Mouse (Mus musculus) CH12.LX (cell line): Measurements from ENCODE around the gene Rora. TPM values are rescaled to one million over a fixed set of nuclear protein-coding genes. Genes with fewer than 3 reads are reported as not detected.

Experiments
- DNase-seq: peaks from one replicate; pipeline ENCODE4 v3.0.0-alpha.2; 2013; ENCODE audit errors: extremely low read depth
- H3K27ac ChIP-seq: 2 replicates; pipeline ENCODE4 v1.5.1; 2012; ENCODE audit warnings: low read depth, mild to moderate bottlenecking, control low read depth, moderate library complexity; ENCODE audit not compliant: insufficient read depth
- H3K27me3 ChIP-seq: replicated peaks from 2 replicates; pipeline ENCODE3; 2012; ENCODE audit warnings: inconsistent platforms
- H3K36me3 ChIP-seq, 2 experiments: replicated peaks in 1 of 2; 2 replicates each; pipeline versions ENCODE3 to v1.6.1; 2012; ENCODE audit warnings: inconsistent platforms in 1 of 2, low read length in 1 of 2, mild to moderate bottlenecking in 1 of 2, mixed read lengths in 1 of 2, moderate library complexity in 1 of 2; ENCODE audit not compliant: control insufficient read depth in 1 of 2, insufficient read depth in 1 of 2
- H3K4me1 ChIP-seq, 2 experiments: 2 replicates each; pipeline ENCODE4 v1.6.1; 2012; ENCODE audit warnings: inconsistent platforms in 1 of 2, moderate library complexity in 1 of 2; ENCODE audit not compliant: insufficient read depth in 2 of 2, control insufficient read depth in 1 of 2
- H3K4me2 ChIP-seq: 2 replicates; pipeline ENCODE4 v1.6.1; 2012; ENCODE audit warnings: low read depth, mild to moderate bottlenecking, control low read depth; ENCODE audit not compliant: poor library complexity, insufficient read depth, severe bottlenecking
- H3K4me3 ChIP-seq, 3 experiments: fragments of 150-350 bp in 1 of 3; sonication (generic) in 1 of 3; replicated peaks in 1 of 3; 2 replicates each; pipeline versions ENCODE3 to v1.5.1; 2011 to 2012; ENCODE audit warnings: low read depth in 2 of 3, low read length in 2 of 3, mild to moderate bottlenecking in 2 of 3, moderate library complexity in 2 of 3, control low read depth in 1 of 3, improper control_type of control experiment in 1 of 3, inconsistent platforms in 1 of 3, mixed read lengths in 1 of 3; ENCODE audit not compliant: poor library complexity in 1 of 3
- H3K79me2 ChIP-seq: replicated peaks from 2 replicates; pipeline ENCODE4 v1.6.1; 2012; ENCODE audit warnings: mild to moderate bottlenecking, moderate library complexity; ENCODE audit not compliant: control insufficient read depth, poor library complexity, insufficient read depth, severe bottlenecking; ENCODE audit errors: extremely low read depth
- H3K9ac ChIP-seq: 2 replicates; pipeline ENCODE4 v1.6.1; 2012; ENCODE audit warnings: low read depth, mild to moderate bottlenecking, control low read depth, moderate library complexity; ENCODE audit not compliant: insufficient read depth
- H3K9me3 ChIP-seq: replicated peaks from 2 replicates; pipeline ENCODE3; 2012; ENCODE audit warnings: low read length, inconsistent platforms, mixed read lengths
- BHLHE40 ChIP-seq: IDR thresholded peaks from 2 replicates; pipeline ENCODE4 v1.6.1; 2011; ENCODE audit warnings: mild to moderate bottlenecking, low read depth, low read length, improper control_type of control experiment
- CHD2 ChIP-seq: IDR thresholded peaks from 2 replicates; pipeline ENCODE4 v1.6.1; 2011; ENCODE audit warnings: low read length, improper control_type of control experiment
- CTCF ChIP-seq, 2 experiments: IDR thresholded peaks in 1 of 2; conservative IDR thresholded peaks in 1 of 2; 2 replicates each; pipeline ENCODE4 v1.5.1; 2011 to 2012; ENCODE audit warnings: low read depth in 2 of 2, low read length in 2 of 2, improper control_type of control experiment in 1 of 2, inconsistent platforms in 1 of 2, mild to moderate bottlenecking in 1 of 2, moderate library complexity in 1 of 2
- E2F4 ChIP-seq: IDR thresholded peaks from 2 replicates; pipeline ENCODE4 v1.6.1; 2011; ENCODE audit warnings: low read depth, low read length, improper control_type of control experiment; ENCODE audit not compliant: insufficient replicate concordance
- ELF1 ChIP-seq: IDR thresholded peaks from 2 replicates; pipeline ENCODE4 v1.6.1; 2014; ENCODE audit warnings: low read depth, mild to moderate bottlenecking, inconsistent platforms, low read length, improper control_type of control experiment
- EP300 ChIP-seq: IDR thresholded peaks from 2 replicates; pipeline ENCODE4 v1.6.1; 2011; ENCODE audit warnings: low read length, improper control_type of control experiment
- ETS1 ChIP-seq: conservative IDR thresholded peaks from 2 replicates; pipeline ENCODE4 v1.6.1; 2012; ENCODE audit warnings: low read depth, mild to moderate bottlenecking, inconsistent platforms, low read length, improper control_type of control experiment, moderate library complexity
- GABPA ChIP-seq: IDR thresholded peaks from 2 replicates; pipeline ENCODE4 v1.6.1; 2012; ENCODE audit warnings: low read depth, low read length, improper control_type of control experiment, inconsistent platforms; ENCODE audit not compliant: insufficient replicate concordance
- IRF4 ChIP-seq: IDR thresholded peaks from 2 replicates; pipeline ENCODE4 v1.6.1; 2014; ENCODE audit warnings: low read depth, mild to moderate bottlenecking, inconsistent platforms, low read length, improper control_type of control experiment
- JUND ChIP-seq: conservative IDR thresholded peaks from 2 replicates; pipeline ENCODE4 v1.6.1; 2011; ENCODE audit warnings: low read depth, low read length, improper control_type of control experiment
- MAFK ChIP-seq: IDR thresholded peaks from 2 replicates; pipeline ENCODE4 v1.6.1; 2011; ENCODE audit warnings: low read length, improper control_type of control experiment; ENCODE audit not compliant: insufficient replicate concordance
- MEF2A ChIP-seq: IDR thresholded peaks from 2 replicates; pipeline ENCODE4 v1.6.1; 2014; ENCODE audit warnings: low read depth, mild to moderate bottlenecking, inconsistent platforms, low read length, improper control_type of control experiment, borderline replicate concordance
- MXI1 ChIP-seq: IDR thresholded peaks from 2 replicates; pipeline ENCODE4 v1.6.1; 2011; ENCODE audit warnings: mild to moderate bottlenecking, low read depth, low read length, improper control_type of control experiment
- NELFE ChIP-seq: IDR thresholded peaks from 2 replicates; pipeline ENCODE4 v1.6.1; 2011; ENCODE audit warnings: low read depth, low read length, improper control_type of control experiment
- NRF1 ChIP-seq: IDR thresholded peaks from 2 replicates; pipeline ENCODE4 v1.6.1; 2014; ENCODE audit warnings: low read depth, mild to moderate bottlenecking, inconsistent platforms, low read length, improper control_type of control experiment, moderate library complexity
- PAX5 ChIP-seq: IDR thresholded peaks from 2 replicates; pipeline ENCODE4 v1.6.1; 2012; ENCODE audit warnings: low read length, inconsistent platforms, mixed read lengths
- RAD21 ChIP-seq: IDR thresholded peaks from 2 replicates; pipeline ENCODE4 v1.6.1; 2011; ENCODE audit warnings: low read depth, mild to moderate bottlenecking, low read length, improper control_type of control experiment, moderate library complexity
- RCOR1 ChIP-seq: conservative IDR thresholded peaks from 2 replicates; pipeline ENCODE4 v1.6.1; 2012; ENCODE audit warnings: low read depth, mild to moderate bottlenecking, inconsistent platforms, low read length, improper control_type of control experiment
- SIN3A ChIP-seq: IDR thresholded peaks from 2 replicates; pipeline ENCODE4 v1.6.1; 2012; ENCODE audit warnings: low read length, improper control_type of control experiment, inconsistent platforms
- TBP ChIP-seq: conservative IDR thresholded peaks from 2 replicates; pipeline ENCODE4 v1.6.1; 2011; ENCODE audit warnings: low read depth, low read length, improper control_type of control experiment
- USF2 ChIP-seq: conservative IDR thresholded peaks from 2 replicates; pipeline ENCODE4 v1.6.1; 2011; ENCODE audit warnings: low read depth, low read length, improper control_type of control experiment
- ZC3H11A ChIP-seq: IDR thresholded peaks from 2 replicates; pipeline ENCODE4 v1.6.1; 2012; ENCODE audit warnings: low read depth, mild to moderate bottlenecking, inconsistent platforms, low read length, improper control_type of control experiment
- ZKSCAN1 ChIP-seq: IDR thresholded peaks from 2 replicates; pipeline ENCODE4 v1.6.1; 2012; ENCODE audit warnings: low read depth, inconsistent platforms, low read length, improper control_type of control experiment, borderline replicate concordance
- ZMIZ1 ChIP-seq: IDR thresholded peaks from 2 replicates; pipeline ENCODE4 v1.6.1; 2012; ENCODE audit warnings: low read depth, mild to moderate bottlenecking, inconsistent platforms, low read length, improper control_type of control experiment
- dilution Hi-C: fragments of 300-500 bp; cut with MboI; formaldehyde crosslinking; loops from 2 replicates; pipeline ENCODE4 v1.14.3; 2020; ENCODE audit warnings: low sequenced_read_pairs; ENCODE audit not compliant: extremely low pct_unique_long_range_greater_than_20kb, extremely low pct_ligation_motif_present
- in situ Hi-C: fragments of 300-500 bp; cut with MboI; formaldehyde crosslinking; loops from 3 replicates; pipeline ENCODE4 v1.14.3; 2019; ENCODE audit warnings: low sequenced_read_pairs, low pct_ligation_motif_present, low pct_unique_long_range_greater_than_20kb, mixed read lengths
- polyA plus RNA-seq: library from polyadenylated mRNA; unstranded; fragments of >175 nt; gene quantifications from 2 replicates; pipeline ENCODE4 v1.2.1, GENCODE M21; 2012; ENCODE audit warnings: low read depth; ENCODE audit not compliant: insufficient read length
- total RNA-seq, 2 experiments: library from RNA; depleted of rRNA; stranded (reverse); fragments of 300-350 nt in 1 of 2; fragments of >200 nt in 1 of 2; gene quantifications; 2 replicates each; pipeline ENCODE4 v1.2.3; 2012 to 2014

Gene Rora
- total and polyA plus RNA-seq, 3 experiments: 0.36 to 0.66 (median 0.64) TPM

GRCm38 (mm10) chr9:69331790-69332189, 678.2 kb downstream of the Rora start:
- Histone ChIP-seq H3K4me1 (peaks cover 10 to 16% of the 10 kb centered on the region in 2 experiments), H3K79me2 (no peaks in the 10 kb centered on the region), H3K4me2 (no peak overlapping the region), H3K4me3 (no peak overlapping the region), H3K27me3 (no peaks in the 10 kb centered on the region), H3K36me3 (no peaks in the 10 kb centered on the region), H3K9ac (no peak overlapping the region), H3K9me3 (no peaks in the 10 kb centered on the region), H3K27ac (no peak overlapping the region)
- no peak for DNase-seq
- no peak for TF ChIP-seq ETS1
- no peak for TF ChIP-seq EP300
- no peak for TF ChIP-seq USF2
- TF ChIP-seq SIN3A: no peak
- TF ChIP-seq IRF4: no peak
- TF ChIP-seq ELF1: no peak
- no peak for TF ChIP-seq RCOR1
- in situ Hi-C loops: no loop called here
- dilution Hi-C loops: no loop called here

DNA sequence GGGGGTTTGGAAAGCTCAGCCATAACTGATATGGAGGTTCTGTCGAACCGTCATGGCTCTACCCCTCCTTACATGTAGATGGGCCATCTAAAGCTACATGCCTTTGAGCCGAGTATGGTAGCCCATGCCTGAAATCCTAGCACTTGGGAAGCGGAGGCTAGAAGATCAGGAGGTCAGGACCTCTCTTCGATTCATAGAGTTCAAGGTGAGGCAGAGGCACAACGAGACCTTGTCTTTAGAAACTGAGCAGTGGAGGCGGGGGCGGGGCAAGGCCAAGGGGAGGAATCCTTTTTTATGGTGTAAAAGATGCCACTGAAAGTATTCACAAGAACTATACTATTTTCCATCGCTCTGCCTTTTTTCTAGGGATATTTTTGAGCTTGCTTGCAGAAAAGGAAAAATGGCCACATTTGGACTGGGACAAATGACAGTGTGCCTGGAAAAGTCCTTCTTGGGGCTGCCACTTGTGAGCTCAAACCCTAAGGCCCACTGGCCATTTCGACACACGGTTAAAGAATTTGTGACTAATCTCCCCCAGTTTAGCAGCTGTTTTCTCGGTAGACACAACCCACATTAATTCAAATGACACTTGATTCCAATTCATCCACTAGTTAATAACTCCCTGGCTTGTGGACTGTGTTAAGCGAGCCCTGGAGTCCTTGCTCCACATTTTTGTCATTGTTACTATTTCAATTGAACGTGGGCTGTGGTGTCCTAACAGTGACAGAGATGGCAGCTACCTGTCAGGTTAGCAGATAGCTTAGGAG, 679.4 kb downstream of the Rora start:
- peaks cover 13 to 22% of the 10 kb centered on the region in 2 experiments for H3K4me1 ChIP-seq
- no peaks in the 10 kb centered on the region for H3K36me3 ChIP-seq
- H3K9ac ChIP-seq: no peak overlapping the region
- no peak for DNase-seq
- dilution Hi-C loops: no loop called here
- H3K27me3 ChIP-seq: no peaks in the 10 kb centered on the region
- H3K4me3 ChIP-seq: no peak overlapping the region
- in situ Hi-C loops: no loop called here
- TF ChIP-seq BHLHE40: no peak
- TF ChIP-seq CHD2: no peak
- TF ChIP-seq CTCF (conservative IDR thresholded peaks at IDR 0.05 in 1 of 2, IDR thresholded peaks at IDR 0.05 in 1 of 2; ENCODE audit: low read depth in 2 of 2, low read length in 2 of 2): no peak
- H3K79me2 ChIP-seq: no peaks in the 10 kb centered on the region
- H3K9me3 ChIP-seq: no peaks in the 10 kb centered on the region
- no peak overlapping the region for H3K4me2 ChIP-seq
- H3K27ac ChIP-seq: no peak overlapping the region

- H3K4me2 ChIP-seq: no peak overlapping the region
- no peak overlapping the region for H3K4me3 ChIP-seq
- no peaks in the 10 kb centered on the region for H3K27me3 ChIP-seq
- peaks cover 13 to 22% of the 10 kb centered on the region in 2 experiments for H3K4me1 ChIP-seq
- TF ChIP-seq PAX5 (no peak), JUND (no peak), NELFE (no peak), TBP (no peak), MXI1 (no peak), MAFK (no peak), ZC3H11A (no peak), SIN3A (no peak), NRF1 (no peak), MEF2A (no peak), ZKSCAN1 (no peak), GABPA (no peak), ZMIZ1 (no peak), RAD21 (no peak), CTCF (conservative IDR thresholded peaks at IDR 0.05 in 1 of 2, IDR thresholded peaks at IDR 0.05 in 1 of 2; ENCODE audit: low read depth in 2 of 2, low read length in 2 of 2) (no peak), E2F4 (no peak)
- H3K36me3 ChIP-seq: no peaks in the 10 kb centered on the region
- no peaks in the 10 kb centered on the region for H3K79me2 ChIP-seq
- dilution Hi-C loops: no loop called here
- no peak for DNase-seq
- no peak overlapping the region for H3K9ac ChIP-seq
- in situ Hi-C loops: no loop called here
- H3K27ac ChIP-seq: no peak overlapping the region
- no peaks in the 10 kb centered on the region for H3K9me3 ChIP-seq
Measured at GRCm38 (mm10) chr9:69333654-69334053, 680.1 kb downstream of the Rora start.
